Mouse (Mus musculus): ENCODE measurements around the gene Oxsr1. TPM values are rescaled to one million over a fixed set of nuclear protein-coding genes. Genes with fewer than 3 reads are reported as not detected.
A peak's percentile ranks its signal among the peaks of the same experiment; 100 is the strongest.
"Not testable (repeated sequence)": the region's sequence is repeated elsewhere in the genome, so short reads cannot be mapped to it uniquely, and the experiment has no call there.

Gene Oxsr1
- total RNA-seq, 4 experiments from 2014 or later, result 33.7 to 40.6 (median 37.8) TPM

- no peak for DNase-seq
Observed at GRCm38 (mm10) chr9:119337842-119338241, 15.6 kb upstream of the Oxsr1 start.

DNA sequence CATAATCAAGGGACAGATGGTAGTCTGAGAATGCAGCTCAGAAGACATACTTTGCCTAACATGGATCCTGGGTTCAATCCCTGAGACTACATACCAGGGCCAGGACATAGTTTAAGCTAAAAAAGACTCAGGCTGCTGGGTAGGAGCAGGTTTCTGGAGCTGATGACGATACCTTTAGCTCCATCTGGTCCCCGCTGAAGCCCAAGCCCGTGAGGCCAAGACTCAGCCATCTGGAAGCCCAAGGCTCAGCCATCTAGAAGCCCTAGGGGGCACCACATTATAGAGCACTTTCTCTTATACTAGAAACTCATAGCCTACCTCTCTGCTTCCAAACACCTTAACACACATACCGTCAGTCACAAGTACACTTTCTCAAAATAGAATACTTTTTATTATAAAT lies 13.3 kb upstream of the Oxsr1 start:
- no peak for DNase-seq

- no peak for DNase-seq
Observed at GRCm38 (mm10) chr9:119334834-119335233, 12.6 kb upstream of the Oxsr1 start.

GRCm38 (mm10) chr9:119334324-119334723 lies 12.1 kb upstream of the Oxsr1 start:
- no peak for DNase-seq

- peak; percentile 50 for DNase-seq
Observed at GRCm38 (mm10) chr9:119330186-119330963, 8.1 kb upstream of the Oxsr1 start.

- no peak for DNase-seq
Observed at GRCm38 (mm10) chr9:119328488-119328887, 6.3 kb upstream of the Oxsr1 start.

DNA sequence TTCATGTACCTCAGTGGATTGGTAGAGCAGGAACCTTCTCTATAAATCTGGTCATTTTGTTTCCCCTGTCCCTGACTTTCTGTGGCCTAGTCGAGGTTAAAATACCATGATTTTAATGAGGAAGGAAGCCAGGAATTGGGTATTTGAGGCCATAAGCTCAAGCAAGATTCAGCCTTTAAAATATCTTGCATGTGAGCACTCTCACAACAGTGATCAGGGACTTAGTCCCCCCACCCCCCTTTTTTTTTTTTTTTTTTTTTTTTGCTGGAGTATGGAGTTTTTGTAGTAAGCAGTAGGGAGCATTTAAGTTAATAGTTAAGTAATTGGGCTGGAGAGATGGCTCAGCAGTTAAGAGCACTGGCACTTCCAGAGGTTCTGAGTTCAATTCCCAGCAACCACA lies 1.9 kb upstream of the Oxsr1 start:
- no peak for DNase-seq

GRCm38 (mm10) chr9:119323260-119323645 lies 1.0 kb upstream of the Oxsr1 start:
- DNase-seq, result no peak

- no peak for DNase-seq
Observed at GRCm38 (mm10) chr9:119321392-119322229, 616 bp downstream of the Oxsr1 start.

GRCm38 (mm10) chr9:119320946-119321345 lies 1.3 kb downstream of the Oxsr1 start:
- DNase-seq, result no peak

GRCm38 (mm10) chr9:119320446-119320845 lies 1.8 kb downstream of the Oxsr1 start:
- DNase-seq, result no peak

GRCm38 (mm10) chr9:119318891-119319290 lies 3.3 kb downstream of the Oxsr1 start:
- no peak for DNase-seq

DNA sequence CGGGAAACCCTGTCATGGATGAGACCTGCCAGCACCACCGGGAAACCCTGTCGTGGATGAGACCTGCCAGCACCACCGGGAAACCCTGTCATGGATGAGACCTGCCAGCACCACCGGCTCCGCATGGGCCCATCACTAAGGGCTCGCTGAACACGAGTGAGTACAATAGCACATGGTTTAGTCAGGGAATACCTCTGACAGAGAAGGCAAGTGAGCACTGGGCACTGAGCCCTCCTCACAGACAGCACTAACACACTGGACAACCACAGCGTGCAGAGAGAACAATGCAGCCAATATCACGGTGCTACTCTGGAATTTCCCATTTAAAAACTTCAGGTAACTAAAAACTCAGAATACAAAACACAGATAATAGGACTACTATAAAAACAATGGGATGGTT lies 9.1 kb downstream of the Oxsr1 start:
- DNase-seq, result no peak

DNA sequence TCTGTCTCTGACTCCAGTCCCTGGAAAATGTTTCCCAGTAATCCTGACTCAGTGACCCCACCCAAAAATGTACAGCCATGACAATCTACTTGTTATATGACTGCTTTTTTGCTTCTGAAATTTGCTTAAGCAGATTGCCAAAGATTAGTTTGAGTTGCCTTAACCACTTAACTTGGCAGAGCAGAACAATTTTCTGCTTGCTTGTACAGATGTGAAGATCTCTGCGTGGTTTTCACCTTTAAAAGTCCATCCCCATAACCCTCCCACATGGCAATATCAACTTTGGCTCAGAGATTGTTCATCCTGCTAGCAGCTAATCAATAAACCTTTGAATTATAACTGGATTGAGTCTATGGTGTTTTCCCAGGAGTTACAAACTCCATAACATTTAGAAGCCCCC lies 13.2 kb downstream of the Oxsr1 start:
- no peak for DNase-seq

GRCm38 (mm10) chr9:119305863-119306262 lies 16.4 kb downstream of the Oxsr1 start:
- DNase-seq, result no peak

GRCm38 (mm10) chr9:119298563-119298962 lies 23.7 kb downstream of the Oxsr1 start:
- no peak for DNase-seq

DNA sequence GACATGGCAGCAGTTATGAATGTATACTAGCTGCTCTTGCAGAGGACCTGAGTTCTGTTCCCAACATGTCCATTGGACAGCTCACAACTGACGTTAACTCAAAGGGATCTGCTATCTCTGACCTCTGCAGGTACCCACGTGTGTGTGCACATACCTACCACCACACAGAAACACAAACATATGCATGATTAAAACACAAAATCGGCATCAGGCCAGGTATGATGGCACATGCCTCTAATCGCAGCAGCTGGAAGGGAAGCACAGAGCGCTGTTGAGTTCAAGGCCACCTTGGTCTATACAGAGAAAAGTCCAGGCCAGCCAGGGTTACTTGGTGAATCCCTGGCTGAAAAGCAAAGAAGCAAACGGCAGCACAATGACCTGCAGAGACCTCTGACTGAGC lies 24.5 kb downstream of the Oxsr1 start:
- DNase-seq, result no peak

DNA sequence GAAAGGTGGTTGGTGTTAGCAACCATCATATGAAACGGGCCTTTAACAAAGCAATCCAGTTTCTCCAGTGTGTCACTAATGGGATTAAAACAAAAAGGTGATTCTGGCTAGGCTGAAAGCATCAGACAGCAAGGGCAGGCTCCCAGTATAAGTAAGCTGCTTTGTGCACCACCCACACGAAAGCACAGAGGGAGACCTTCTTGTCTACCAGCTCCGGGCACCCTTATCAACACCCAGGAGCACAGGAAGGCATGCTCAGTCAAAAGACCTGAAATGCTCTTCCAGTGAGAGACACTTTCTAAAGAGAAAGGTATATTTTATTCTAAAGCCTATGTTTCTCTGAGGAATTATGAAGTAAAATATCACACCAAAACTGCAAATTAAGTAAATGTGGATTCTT lies 31.4 kb downstream of the Oxsr1 start:
- no peak for DNase-seq

GRCm38 (mm10) chr9:119280894-119281682 lies 41.1 kb downstream of the Oxsr1 start:
- DNase-seq, result no peak

DNA sequence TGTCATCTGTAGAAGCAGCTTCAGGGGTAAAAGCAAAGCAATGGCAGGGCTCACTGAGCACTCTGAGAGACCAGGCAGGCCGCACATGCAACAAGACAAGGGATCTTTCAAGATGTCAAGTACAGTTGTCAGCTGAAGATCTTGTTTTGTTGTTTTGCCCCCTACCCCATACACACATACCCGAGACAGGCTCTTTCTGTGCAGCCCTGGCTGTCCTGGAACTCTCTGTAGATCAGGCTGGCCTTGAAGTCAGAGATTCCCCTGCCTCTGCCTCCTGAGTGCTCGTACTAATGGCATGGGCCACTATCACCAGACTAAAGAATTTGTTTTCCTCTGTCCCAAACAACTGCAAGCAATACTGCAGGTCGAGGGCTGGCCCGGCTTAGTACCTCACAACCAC lies 44.2 kb downstream of the Oxsr1 start:
- no peak for DNase-seq

DNA sequence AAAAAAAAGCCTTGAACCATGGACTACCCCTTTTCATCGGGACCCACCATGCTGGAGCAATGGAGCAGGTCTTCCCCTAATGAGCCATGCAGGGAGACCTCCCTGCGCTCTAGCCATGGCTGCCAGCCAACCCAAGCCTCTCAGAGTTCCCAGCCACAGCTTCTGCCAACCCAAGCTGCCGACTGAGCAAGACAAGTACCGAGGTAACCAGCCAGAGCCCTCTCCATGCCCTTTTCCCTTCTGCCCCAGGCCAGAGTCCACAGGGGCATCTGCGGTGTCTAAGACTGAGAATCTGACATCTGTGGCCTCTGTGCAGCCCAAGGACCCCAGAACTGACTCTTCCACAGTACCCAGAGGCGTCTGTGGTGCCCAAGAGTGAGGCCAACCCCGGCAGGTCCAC lies 45.9 kb downstream of the Oxsr1 start:
- DNase-seq, result no peak

DNA sequence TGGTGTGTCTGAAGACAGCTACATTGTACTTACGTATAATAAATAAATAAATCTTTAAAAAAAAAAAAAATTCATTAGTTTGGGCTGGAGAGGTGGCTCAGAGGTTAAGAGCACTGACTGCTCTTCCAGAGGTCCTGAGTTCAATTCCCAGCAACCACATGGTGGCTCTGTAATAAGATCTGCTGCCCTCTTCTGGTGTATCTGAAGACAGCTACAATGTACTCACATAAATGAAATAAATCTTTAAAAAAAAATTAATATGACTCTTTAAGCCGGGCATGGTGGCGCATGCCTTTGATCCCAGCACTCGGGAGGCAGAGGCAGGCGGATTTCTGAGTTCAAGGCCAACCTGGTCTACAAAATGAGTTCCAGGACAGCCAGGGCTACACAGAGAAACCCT lies 47.4 kb downstream of the Oxsr1 start:
- DNase-seq, result not testable (repeated sequence)

GRCm38 (mm10) chr9:119271496-119271895 lies 50.7 kb downstream of the Oxsr1 start:
- DNase-seq, result no peak
